Mouse (Mus musculus) ovary, postnatal 14 days (tissue): ENCODE results near the gene Sult6b2.

Source experiments
- DNase-seq: peaks from one replicate; pipeline ENCODE4 v3.0.0; 2022; ENCODE audit warnings: low spot score

Gene Sult6b2

GRCm38 (mm10) chr6:142779045-142779811 lies 25.1 kb downstream of the Sult6b2 start:
- DNase-seq = peak; percentile 19

- DNase-seq = no peak
Measured at GRCm38 (mm10) chr6:142776935-142777334, 27.4 kb downstream of the Sult6b2 start.

GRCm38 (mm10) chr6:142773566-142773965 lies 30.7 kb downstream of the Sult6b2 start:
- DNase-seq = no peak

- DNase-seq = no peak
Measured at GRCm38 (mm10) chr6:142771643-142772042, 32.7 kb downstream of the Sult6b2 start.

- DNase-seq = no peak
Measured at GRCm38 (mm10) chr6:142769896-142770295, 34.4 kb downstream of the Sult6b2 start.

- no peak for DNase-seq
Measured at GRCm38 (mm10) chr6:142767305-142767704, 37.0 kb downstream of the Sult6b2 start.

- no peak for DNase-seq
Measured at GRCm38 (mm10) chr6:142764933-142765332, 39.4 kb downstream of the Sult6b2 start.

- no peak for DNase-seq
Measured at GRCm38 (mm10) chr6:142759633-142760032, 44.7 kb downstream of the Sult6b2 start.

- DNase-seq = no peak
Measured at GRCm38 (mm10) chr6:142758562-142758961, 45.7 kb downstream of the Sult6b2 start.

GRCm38 (mm10) chr6:142757976-142758375 lies 46.3 kb downstream of the Sult6b2 start:
- DNase-seq = no peak

- DNase-seq = no peak
Measured at GRCm38 (mm10) chr6:142757334-142757965, 46.9 kb downstream of the Sult6b2 start.

- peak; percentile 72 for DNase-seq
Measured at GRCm38 (mm10) chr6:142756507-142757333, 47.6 kb downstream of the Sult6b2 start, which contains the start of gene Cmas. Cmas (plus strand) TSS chr6:142756686.

- DNase-seq = no peak
Measured at GRCm38 (mm10) chr6:142752331-142753246, 51.7 kb downstream of the Sult6b2 start.

GRCm38 (mm10) chr6:142751365-142751764 lies 52.9 kb downstream of the Sult6b2 start:
- DNase-seq = no peak

GRCm38 (mm10) chr6:142748057-142748708 lies 56.1 kb downstream of the Sult6b2 start:
- DNase-seq = no peak

- DNase-seq = no peak
Measured at GRCm38 (mm10) chr6:142747165-142747564, 57.1 kb downstream of the Sult6b2 start.

GRCm38 (mm10) chr6:142746765-142747164 lies 57.5 kb downstream of the Sult6b2 start:
- no peak for DNase-seq

GRCm38 (mm10) chr6:142745484-142745883 lies 58.8 kb downstream of the Sult6b2 start:
- no peak for DNase-seq

- no peak for DNase-seq
Measured at GRCm38 (mm10) chr6:142743193-142743592, 61.1 kb downstream of the Sult6b2 start.

GRCm38 (mm10) chr6:142741763-142742162 lies 62.5 kb downstream of the Sult6b2 start:
- DNase-seq = no peak

- DNase-seq = no peak
Measured at GRCm38 (mm10) chr6:142738637-142739036, 65.7 kb downstream of the Sult6b2 start.
